Mouse (Mus musculus): ENCODE measurements around the gene Shisa7. TPM values are rescaled to one million over a fixed set of nuclear protein-coding genes. Genes with fewer than 3 reads are reported as not detected.
"Not testable (repeated sequence)": the region's sequence is repeated elsewhere in the genome, so short reads cannot be mapped to it uniquely, and the experiment has no call there.

Shisa7 gene
- polyA plus RNA-seq, 1 experiment from 2014 or later, result not detected

DNA sequence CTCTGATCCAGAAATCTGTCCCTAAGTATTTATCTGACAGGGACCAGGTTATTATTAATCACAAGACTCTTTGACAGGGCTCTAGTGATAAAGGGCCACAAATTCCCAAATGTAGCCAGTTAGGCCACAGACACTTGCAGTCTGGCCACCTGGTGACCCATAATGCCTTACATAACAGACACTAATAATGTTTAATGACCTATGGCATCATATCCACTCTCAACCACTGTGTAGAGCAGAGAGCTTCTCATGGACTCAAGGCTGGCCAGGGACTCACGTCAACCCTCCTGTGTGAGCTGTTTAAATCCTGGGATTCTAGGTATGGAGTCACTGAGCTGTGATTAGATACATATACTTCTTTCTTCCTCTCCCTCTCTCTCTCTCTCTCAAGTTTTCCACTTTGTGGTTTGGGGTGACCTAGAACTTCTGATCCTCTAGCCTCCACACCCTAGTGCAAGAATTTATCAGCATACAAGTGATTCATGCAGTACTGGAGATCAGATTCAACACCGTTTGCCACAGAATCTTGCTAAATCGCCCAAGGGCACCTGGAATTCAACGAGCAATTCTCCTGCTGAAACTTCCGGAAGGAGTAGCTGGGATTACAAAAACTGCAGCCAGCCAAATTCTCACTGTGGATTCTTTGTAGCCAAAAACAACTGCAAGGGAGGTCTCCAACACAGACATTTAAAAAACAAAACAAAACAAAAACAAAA lies 19.8 kb upstream of the Shisa7 start:
- no peak for DNase-seq
- ATAC-seq (ENCODE audit: low read depth), result no peak
- H3K27ac ChIP-seq, result no peak overlapping the region

DNA sequence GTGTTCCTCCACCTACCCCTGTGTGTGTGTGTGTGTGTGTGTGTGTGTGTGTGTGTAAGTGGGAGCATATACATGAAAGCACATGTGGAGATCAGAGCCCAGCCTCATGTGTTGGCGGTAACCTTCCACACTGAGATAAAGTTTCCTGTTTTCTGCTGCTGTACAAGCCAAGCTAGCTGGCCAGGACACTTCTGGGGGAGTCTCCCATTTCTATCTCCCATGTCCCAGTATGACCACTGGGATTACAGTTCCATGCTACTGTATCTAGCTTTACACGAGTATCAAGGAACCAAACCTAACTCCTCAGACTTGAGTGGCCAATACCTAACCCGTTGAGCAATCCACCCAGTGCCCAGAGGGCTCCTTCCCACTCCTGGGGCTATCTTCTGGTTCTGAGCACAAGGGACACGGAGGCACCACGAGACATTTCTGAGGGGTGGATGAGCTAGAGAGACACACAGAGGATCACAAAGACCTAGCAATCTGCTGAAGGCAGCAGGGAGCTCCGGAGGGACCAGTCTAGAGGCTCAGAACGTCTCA lies 19.1 kb upstream of the Shisa7 start:
- H3K36me3 ChIP-seq, result no peaks in the 10 kb centered on the region
- no peak overlapping the region for H3K27ac ChIP-seq
- H3K27me3 ChIP-seq, result peaks cover 4% of the 10 kb centered on the region; the same call in 1 of the 2 replicates
- no peak overlapping the region for H3K4me3 ChIP-seq (replicated peaks)
- H3K4me2 ChIP-seq, result no peak overlapping the region
- DNase-seq (no peak), ATAC-seq (ENCODE audit: low read depth) (no peak)
- H3K9ac ChIP-seq, result no peak overlapping the region
- H3K9me3 ChIP-seq (replicated peaks), result no peaks in the 10 kb centered on the region
- peaks cover 20% of the 10 kb centered on the region for H3K4me1 ChIP-seq (replicated peaks)
- 50% methylated on average over 7 of the region's 7 CpGs for WGBS (ENCODE audit: insufficient replicate concordance)

More for the DNA sequence above, 19.8 kb upstream of the Shisa7 start:
- peaks cover 20% of the 10 kb centered on the region for H3K4me1 ChIP-seq (replicated peaks)
- WGBS (ENCODE audit: insufficient replicate concordance), result 78% methylated on average over 5 of the region's 5 CpGs
- no peak overlapping the region for H3K4me2 ChIP-seq
- no peak overlapping the region for H3K9ac ChIP-seq
- H3K4me3 ChIP-seq (replicated peaks), result no peak overlapping the region
- H3K27me3 ChIP-seq, result peaks cover 3% of the 10 kb centered on the region; the same call in 1 of the 2 replicates
- H3K9me3 ChIP-seq (replicated peaks), result no peaks in the 10 kb centered on the region
- no peaks in the 10 kb centered on the region for H3K36me3 ChIP-seq

GRCm38 (mm10) chr7:4863041-4863440 lies 18.5 kb upstream of the Shisa7 start:
- WGBS (ENCODE audit: insufficient replicate concordance), result 48% methylated on average over 1 of the region's 1 CpGs
- Histone ChIP-seq H3K9ac (no peak overlapping the region), H3K4me1 (replicated peaks) (peaks cover 20% of the 10 kb centered on the region), H3K36me3 (no peaks in the 10 kb centered on the region), H3K27me3 (peaks cover 7% of the 10 kb centered on the region), H3K4me2 (no peak overlapping the region), H3K27ac (no peak overlapping the region), H3K9me3 (replicated peaks) (no peaks in the 10 kb centered on the region), H3K4me3 (replicated peaks) (no peak overlapping the region)
- ATAC-seq (ENCODE audit: low read depth) (no peak), DNase-seq (no peak)

DNA sequence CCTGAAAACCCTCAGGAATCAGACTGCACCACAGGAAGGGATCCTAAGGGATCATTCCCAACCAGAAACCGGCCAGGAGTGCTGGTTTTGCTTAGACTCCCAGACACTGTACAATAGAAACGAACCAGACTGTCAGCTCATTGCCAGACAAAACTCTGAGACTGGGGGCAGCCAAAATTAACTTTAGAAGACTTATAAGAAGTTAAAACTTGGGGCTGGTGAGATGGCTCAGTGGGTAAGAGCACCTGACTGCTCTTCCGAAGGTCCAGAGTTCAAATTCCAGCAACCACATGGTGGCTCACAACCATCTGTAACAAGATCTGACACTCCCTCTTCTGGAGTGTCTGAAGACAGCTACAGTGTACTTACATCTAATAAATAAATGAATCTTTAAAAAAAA lies 16.4 kb upstream of the Shisa7 start:
- not testable (repeated sequence) for H3K4me2 ChIP-seq; H3K9me3 ChIP-seq (replicated peaks); H3K36me3 ChIP-seq; H3K4me3 ChIP-seq (replicated peaks); H3K27ac ChIP-seq; DNase-seq; H3K9ac ChIP-seq; ATAC-seq (ENCODE audit: low read depth)
- Histone ChIP-seq H3K4me1 (replicated peaks) (peaks cover 10% of the 10 kb centered on the region), H3K27me3 (peaks cover 11% of the 10 kb centered on the region)
- 56% methylated on average over 3 of the region's 3 CpGs for WGBS (ENCODE audit: insufficient replicate concordance)

GRCm38 (mm10) chr7:4859418-4859978 lies 15.0 kb upstream of the Shisa7 start:
- no peak overlapping the region for H3K4me3 ChIP-seq (replicated peaks)
- no peak overlapping the region for H3K4me2 ChIP-seq
- no peak for DNase-seq
- H3K4me1 ChIP-seq (replicated peaks), result 0 out of 2 replicates have a peak, but pooled peaks cover 4% of the 10 kb centered on the region
- no peak overlapping the region for H3K27ac ChIP-seq
- H3K9me3 ChIP-seq (replicated peaks), result no peaks in the 10 kb centered on the region
- no peak overlapping the region for H3K9ac ChIP-seq
- ATAC-seq (ENCODE audit: low read depth), result no peak
- 67% methylated on average over 12 of the region's 12 CpGs for WGBS (ENCODE audit: insufficient replicate concordance)
- peaks cover 11% of the 10 kb centered on the region for H3K27me3 ChIP-seq
- no peaks in the 10 kb centered on the region for H3K36me3 ChIP-seq

DNA sequence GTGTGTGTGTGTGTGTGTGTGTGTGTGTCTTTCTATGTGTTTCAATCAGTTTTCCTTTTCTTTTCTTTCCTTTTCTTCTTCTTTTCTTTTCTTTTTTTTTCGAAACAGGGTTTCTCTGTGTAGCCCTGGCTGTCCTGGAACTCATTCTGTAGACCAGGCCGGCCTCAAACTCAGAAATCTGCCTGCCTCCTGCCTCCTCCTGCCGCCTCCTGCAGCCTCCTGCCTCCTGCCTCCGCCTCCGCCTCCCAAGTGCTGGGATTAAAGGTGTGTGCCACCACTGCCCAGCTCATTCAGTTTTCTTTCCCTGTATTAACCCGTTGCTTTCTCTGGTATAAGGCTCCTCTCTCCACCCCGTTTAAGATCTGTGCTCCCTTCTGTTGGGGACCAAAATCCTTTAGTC lies 12.8 kb upstream of the Shisa7 start:
- 42% methylated on average over 7 of the region's 7 CpGs for WGBS (ENCODE audit: insufficient replicate concordance)
- DNase-seq (no peak), ATAC-seq (ENCODE audit: low read depth) (no peak)
- Histone ChIP-seq H3K4me1 (replicated peaks) (no peaks in the 10 kb centered on the region), H3K27ac (no peak overlapping the region), H3K4me3 (replicated peaks) (no peak overlapping the region), H3K36me3 (no peaks in the 10 kb centered on the region), H3K4me2 (no peak overlapping the region), H3K9ac (no peak overlapping the region), H3K27me3 (peaks cover 13% of the 10 kb centered on the region), H3K9me3 (replicated peaks) (no peaks in the 10 kb centered on the region)

DNA sequence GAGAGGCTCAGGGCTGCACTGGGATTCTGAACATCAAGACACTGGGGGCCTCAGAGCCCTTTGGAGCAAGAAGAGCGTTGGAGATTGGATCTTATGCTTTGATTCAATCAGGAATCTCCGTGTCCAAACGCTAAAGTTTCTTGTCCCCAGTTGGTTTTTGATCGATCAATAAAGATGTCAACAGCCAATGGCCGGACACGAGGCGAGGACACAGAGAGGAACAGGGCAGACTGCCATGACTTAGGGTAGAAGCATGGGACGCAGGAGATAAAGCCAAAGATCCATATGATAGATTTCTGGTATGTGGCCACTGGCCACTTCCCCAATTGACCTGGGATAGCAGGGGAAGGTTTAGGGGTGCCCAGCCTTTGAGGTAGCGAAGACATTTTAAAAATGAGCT lies 12.0 kb upstream of the Shisa7 start:
- no peak for DNase-seq

DNA sequence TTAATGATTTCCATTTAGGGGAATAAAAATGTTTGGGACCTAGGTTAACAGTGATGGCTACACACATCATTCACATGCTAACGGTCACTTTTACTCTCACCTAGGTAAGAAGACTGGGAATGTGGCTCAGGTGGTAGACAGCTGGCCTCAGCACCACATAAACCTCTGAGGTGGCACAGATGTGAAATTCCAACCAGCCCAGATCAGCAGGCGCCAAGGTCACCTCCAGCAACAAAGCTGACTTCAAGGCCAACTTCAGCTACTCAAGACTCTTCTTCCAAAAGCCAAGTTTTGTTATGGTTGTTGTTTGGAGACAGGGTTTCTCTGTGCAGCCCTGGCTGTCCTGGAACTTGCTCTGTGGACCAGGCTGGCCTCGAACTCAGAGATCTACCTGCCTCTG lies 9.1 kb upstream of the Shisa7 start:
- Histone ChIP-seq H3K36me3 (no peaks in the 10 kb centered on the region), H3K4me3 (replicated peaks) (no peak overlapping the region), H3K27me3 (peaks cover 31% of the 10 kb centered on the region), H3K27ac (no peak overlapping the region), H3K9me3 (replicated peaks) (no peaks in the 10 kb centered on the region), H3K9ac (no peak overlapping the region), H3K4me2 (no peak overlapping the region), H3K4me1 (replicated peaks) (no peaks in the 10 kb centered on the region)
- 45% methylated on average over 3 of the region's 3 CpGs for WGBS (ENCODE audit: insufficient replicate concordance)
- no peak for ATAC-seq (ENCODE audit: low read depth)
- DNase-seq, result no peak

More for the DNA sequence above, 12.0 kb upstream of the Shisa7 start:
- Histone ChIP-seq H3K4me1 (replicated peaks) (no peaks in the 10 kb centered on the region), H3K9me3 (replicated peaks) (no peaks in the 10 kb centered on the region), H3K4me2 (no peak overlapping the region), H3K9ac (no peak overlapping the region), H3K27me3 (peaks cover 18% of the 10 kb centered on the region), H3K36me3 (no peaks in the 10 kb centered on the region), H3K27ac (no peak overlapping the region), H3K4me3 (replicated peaks) (no peak overlapping the region)
- ATAC-seq (ENCODE audit: low read depth), result no peak
- WGBS (ENCODE audit: insufficient replicate concordance), result 63% methylated on average over 9 of the region's 9 CpGs

GRCm38 (mm10) chr7:4851315-4851688 lies 6.8 kb upstream of the Shisa7 start:
- no peak for DNase-seq
- H3K9me3 ChIP-seq (replicated peaks), result 0 out of 2 replicates have a peak, but pooled peaks cover 5% of the 10 kb centered on the region
- WGBS (ENCODE audit: insufficient replicate concordance), result 62% methylated on average over 8 of the region's 8 CpGs
- H3K27ac ChIP-seq, result no peak overlapping the region
- no peaks in the 10 kb centered on the region for H3K36me3 ChIP-seq
- H3K4me3 ChIP-seq (replicated peaks), result no peak overlapping the region
- no peak overlapping the region for H3K4me2 ChIP-seq
- ATAC-seq (ENCODE audit: low read depth), result no peak
- peaks cover 45% of the 10 kb centered on the region for H3K27me3 ChIP-seq
- H3K4me1 ChIP-seq (replicated peaks), result no peaks in the 10 kb centered on the region
- no peak overlapping the region for H3K9ac ChIP-seq

DNA sequence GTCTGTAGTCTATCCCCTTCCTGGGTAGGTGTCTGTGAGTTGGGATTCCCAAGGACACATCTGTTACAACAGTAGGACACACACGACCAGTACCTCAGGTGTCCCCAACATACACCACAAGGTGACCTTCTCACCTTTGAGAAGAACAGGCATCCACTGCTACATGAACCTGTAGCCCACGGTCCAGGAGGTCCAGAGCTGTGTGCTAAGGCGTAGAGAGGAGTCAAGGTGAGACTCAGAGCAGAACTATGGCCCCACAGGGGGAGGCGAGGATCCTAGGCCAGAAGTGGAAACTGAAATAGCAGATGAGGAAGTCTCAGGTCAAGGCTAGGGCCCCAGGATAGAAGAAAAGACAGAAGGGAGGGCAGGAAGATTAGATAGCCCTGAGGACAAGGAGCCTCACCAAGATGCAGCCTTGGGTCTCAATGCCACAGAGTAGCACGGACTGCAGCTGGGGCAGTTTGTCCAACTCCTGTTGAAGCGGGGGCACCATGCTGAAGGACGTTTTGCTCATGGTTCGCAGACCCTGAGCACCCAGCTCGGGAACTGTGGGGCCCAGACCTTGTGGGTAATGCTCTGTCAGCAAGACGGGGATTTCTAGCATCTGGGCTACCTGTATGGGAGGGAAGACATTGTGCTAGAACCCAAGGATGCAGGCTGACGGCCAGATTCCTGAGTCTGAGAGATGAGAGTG lies 6.3 kb upstream of the Shisa7 start:
- no peak for ATAC-seq (ENCODE audit: low read depth)
- Histone ChIP-seq H3K27ac (no peak overlapping the region), H3K9me3 (replicated peaks) (0 out of 2 replicates have a peak, but pooled peaks cover 5% of the 10 kb centered on the region), H3K4me2 (no peak overlapping the region), H3K27me3 (peaks cover 51% of the 10 kb centered on the region), H3K4me3 (replicated peaks) (no peak overlapping the region), H3K4me1 (replicated peaks) (no peaks in the 10 kb centered on the region), H3K9ac (no peak overlapping the region), H3K36me3 (no peaks in the 10 kb centered on the region)
- no peak for DNase-seq
- 44% methylated on average over 11 of the region's 11 CpGs for WGBS (ENCODE audit: insufficient replicate concordance)

GRCm38 (mm10) chr7:4849372-4849771 lies 4.9 kb upstream of the Shisa7 start:
- H3K4me1 ChIP-seq (replicated peaks), result peaks cover 4% of the 10 kb centered on the region; the same call in 1 of the 2 replicates
- no peak overlapping the region for H3K4me3 ChIP-seq (replicated peaks)
- no peak overlapping the region for H3K27ac ChIP-seq
- H3K4me2 ChIP-seq, result no peak overlapping the region
- DNase-seq (no peak), ATAC-seq (ENCODE audit: low read depth) (no peak)
- H3K36me3 ChIP-seq, result no peaks in the 10 kb centered on the region
- H3K27me3 ChIP-seq, result peaks cover 65% of the 10 kb centered on the region
- 49% methylated on average over 9 of the region's 9 CpGs for WGBS (ENCODE audit: insufficient replicate concordance)
- H3K9ac ChIP-seq, result no peak overlapping the region
- H3K9me3 ChIP-seq (replicated peaks), result 0 out of 2 replicates have a peak, but pooled peaks cover 5% of the 10 kb centered on the region
